Mouse (Mus musculus): ENCODE data around the gene Mef2c.

The Mef2c gene

DNA sequence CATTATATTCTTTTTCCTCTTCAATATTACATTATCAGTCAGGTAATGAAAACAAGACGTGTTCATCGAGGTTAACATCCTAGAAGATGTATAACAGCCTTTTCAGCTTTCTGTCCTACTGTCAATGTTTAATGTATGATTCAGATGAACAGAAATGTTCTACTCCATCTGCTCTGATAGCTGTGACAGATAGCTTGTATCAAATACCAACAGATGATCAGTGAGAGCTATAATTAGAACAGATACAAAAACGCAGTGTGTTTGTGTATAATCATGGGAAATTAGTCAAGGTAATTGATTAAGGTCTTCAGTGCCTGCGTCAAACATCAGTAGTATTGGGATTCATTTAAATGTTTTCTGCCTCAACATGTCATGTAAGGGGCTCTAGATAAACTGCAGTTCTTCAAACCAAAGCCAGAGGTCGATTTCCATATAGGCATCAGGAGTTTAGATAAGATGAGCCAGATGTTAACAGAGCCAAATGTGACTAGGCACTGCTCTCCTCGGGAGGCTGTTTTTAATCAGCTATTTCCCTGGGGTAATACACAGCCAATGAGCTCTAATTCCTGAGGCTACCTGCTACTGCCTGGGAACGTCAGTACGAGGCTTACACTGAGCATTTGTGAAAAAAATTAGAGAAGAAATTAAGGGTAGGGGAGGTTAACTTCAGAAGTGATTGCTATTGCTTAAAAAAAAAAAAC is 63.1 kb downstream of the Mef2c start:
- ChIA-PET POLR2A (interaction anchor here in 1 of 4 experiments (0.7 to 1.1 kb wide), 2 partner anchors 20 to 115 kb away, joined by 3 to 4 read pairs; no protein-coding TSS in a partner anchor), CTCF (no interaction called here)

DNA sequence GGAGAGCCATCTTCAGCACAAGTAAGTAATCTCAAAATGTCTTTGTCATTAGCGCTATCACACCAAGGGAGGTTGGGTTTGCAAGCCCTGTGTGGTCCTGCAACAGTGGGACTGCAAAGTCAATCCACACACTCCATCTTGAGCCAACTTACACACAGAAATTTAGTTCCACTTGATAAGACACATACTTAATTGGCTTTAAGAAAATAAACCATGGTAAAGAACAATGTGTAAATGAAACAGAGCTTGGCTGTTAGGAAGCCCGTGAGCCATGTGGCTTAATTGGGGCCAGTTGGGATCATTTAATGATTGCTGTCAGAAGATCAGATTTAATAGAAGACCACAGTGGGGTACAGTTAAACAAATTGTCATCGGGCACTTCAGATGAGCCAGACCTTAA is 63.8 kb downstream of the Mef2c start:
- CTCF ChIA-PET: no interaction called here
- POLR2A ChIA-PET: interaction anchor here in 1 of 4 experiments (0.7 kb wide), 1 partner anchor 116 kb away, joined by 4 read pairs; no protein-coding TSS in a partner anchor

DNA sequence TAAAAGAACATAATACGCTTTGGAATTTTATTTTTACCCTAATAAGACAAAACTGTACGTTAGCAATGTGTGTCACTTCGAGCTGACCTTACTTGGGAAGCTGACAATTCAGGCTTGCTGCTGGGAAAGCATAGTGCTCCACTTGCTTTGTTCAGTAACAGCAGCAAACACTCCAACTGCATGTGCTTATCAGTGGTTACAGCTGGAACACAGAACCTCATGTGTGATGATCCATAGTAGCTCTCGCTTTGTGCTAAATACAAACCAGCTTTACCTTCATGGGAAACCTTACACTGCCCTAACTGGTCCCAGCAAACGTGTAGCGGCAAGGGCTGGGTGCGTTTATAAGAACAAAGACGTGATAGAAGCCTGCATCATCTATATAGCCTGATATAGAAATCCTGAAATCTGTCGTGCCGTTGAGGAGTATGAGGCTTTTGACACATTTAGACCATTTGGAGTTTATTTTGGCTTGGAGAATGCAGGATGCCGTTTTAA is 65.0 kb downstream of the Mef2c start:
- CTCF ChIA-PET: no interaction called here
- POLR2A ChIA-PET: no interaction called here

DNA sequence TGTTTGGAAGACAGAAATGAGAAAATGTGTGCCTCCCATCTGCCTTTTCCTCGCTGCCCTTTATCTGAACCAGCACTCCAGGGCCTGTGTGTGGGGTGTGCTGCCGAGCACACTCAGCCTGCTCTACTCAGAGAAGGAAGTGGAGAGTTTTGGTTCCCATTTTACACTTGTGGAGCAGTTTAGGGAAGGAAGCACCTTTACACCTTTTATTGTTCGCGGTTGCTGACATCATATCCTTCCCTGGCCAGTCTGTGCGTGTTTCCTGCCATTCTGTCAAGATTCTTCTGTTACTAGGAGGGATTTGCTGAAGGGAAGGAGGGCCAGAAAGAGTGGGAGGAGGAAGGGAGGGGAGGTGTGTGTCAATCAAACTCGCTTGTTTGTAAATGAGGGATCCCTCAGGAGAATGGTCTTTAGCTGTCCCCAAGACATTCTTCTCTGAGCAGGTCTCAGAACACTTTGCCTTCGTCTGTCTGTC is 68.2 kb downstream of the Mef2c start:
- CTCF ChIA-PET: no interaction called here

DNA sequence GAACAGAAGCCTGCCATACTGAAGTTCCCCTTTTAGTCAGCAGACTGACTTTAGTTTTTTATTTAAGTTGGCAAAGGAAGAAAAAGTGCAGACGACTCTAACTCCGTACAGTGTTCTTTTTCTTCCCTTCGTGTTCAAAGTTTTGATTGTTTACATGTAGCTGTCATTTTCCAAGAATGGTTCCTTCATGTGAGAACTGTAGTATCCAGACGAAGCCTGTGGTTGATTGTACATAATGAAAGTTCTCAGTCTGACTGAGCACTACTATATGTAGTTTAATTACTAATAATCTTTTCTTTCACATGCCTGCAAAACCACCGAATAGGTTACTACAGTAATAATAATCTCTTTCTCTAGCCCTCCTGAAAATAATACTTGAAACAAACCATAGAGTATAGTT is 68.6 kb downstream of the Mef2c start:
- POLR2A ChIA-PET: interaction anchor here in 1 of 4 experiments (0.5 kb wide), 1 partner anchor 1592 kb away, joined by 3 read pairs; no protein-coding TSS in a partner anchor
- CTCF ChIA-PET: no interaction called here

More for the DNA sequence above, 68.2 kb downstream of the Mef2c start:
- POLR2A ChIA-PET: interaction anchor here in 1 of 4 experiments (0.5 kb wide), 1 partner anchor 1592 kb away, joined by 3 read pairs; no protein-coding TSS in a partner anchor

DNA sequence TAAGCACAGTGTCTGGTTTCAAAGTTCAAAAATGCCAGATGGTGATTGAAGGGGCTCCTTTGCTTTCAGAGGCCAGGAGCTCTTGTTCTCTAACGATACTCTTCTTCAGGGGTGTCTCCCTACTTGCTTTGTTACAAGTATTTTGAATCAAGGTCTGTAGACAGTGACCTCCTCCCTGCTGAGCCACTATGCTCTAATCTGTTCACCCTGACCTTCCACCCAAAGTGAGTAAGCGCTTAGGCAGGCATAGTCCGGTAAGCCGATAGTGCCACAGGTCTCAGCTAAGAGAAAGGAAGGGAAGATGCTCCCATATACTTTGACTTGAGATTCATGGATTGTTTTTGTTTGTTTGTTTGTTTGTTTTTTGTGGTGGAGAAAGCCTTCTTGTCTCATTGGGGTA is 69.5 kb downstream of the Mef2c start:
- ChIA-PET CTCF (no interaction called here), POLR2A (no interaction called here)

- ChIA-PET CTCF (no interaction called here), POLR2A (no interaction called here)
These were observed 70.2 kb downstream of the Mef2c start for GRCm38 (mm10) chr13:83573855-83574583.

- POLR2A ChIA-PET: no interaction called here
- CTCF ChIA-PET: no interaction called here
These were observed 71.0 kb downstream of the Mef2c start for GRCm38 (mm10) chr13:83574866-83575265.

- ChIA-PET CTCF (no interaction called here), POLR2A (no interaction called here)
These were observed 75.6 kb downstream of the Mef2c start for GRCm38 (mm10) chr13:83579410-83579809.

- CTCF ChIA-PET: no interaction called here
These were observed 77.0 kb downstream of the Mef2c start for GRCm38 (mm10) chr13:83580856-83581255.

DNA sequence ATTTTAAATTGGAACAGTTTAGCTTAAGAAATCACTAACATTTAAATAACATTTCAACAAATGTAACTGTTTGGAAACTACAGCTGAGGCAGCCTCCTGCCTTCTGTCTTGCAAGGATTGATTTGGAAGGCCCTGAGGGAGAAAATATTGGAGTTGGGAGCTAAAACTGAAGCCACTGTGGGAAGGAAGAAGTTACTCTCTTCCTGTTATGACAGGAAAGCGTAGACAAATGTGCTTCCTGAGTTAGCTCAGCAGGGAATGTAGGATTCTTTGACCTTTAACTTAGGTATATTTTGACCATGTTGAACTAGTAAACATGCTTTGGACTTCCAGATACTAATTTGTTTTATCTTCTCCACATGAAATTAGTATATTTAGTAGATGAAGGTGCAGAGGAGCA is 78.7 kb downstream of the Mef2c start:
- ChIA-PET CTCF (no interaction called here), POLR2A (no interaction called here)

More at GRCm38 (mm10) chr13:83580856-83581255, 77.0 kb downstream of the Mef2c start:
- POLR2A ChIA-PET: no interaction called here

DNA sequence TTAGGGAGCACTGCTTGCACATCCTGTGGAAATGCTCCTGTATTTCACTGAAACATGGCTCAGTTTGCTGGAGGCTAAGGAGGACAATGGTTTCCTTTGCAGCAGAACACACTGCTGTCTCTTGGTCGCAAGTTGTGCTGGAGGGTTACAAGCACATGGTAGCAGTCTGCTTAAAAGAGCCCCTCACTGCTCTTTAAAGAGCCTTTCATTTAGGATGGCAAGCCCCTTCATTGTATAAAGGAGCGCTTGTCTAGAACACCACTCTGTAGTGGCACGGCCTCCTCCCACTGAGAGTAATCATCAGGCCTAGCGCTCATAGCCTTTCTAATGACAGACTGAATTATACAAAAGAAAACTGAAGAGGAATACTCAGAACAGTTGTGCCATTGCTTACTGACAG is 80.0 kb downstream of the Mef2c start:
- CTCF ChIA-PET: no interaction called here

DNA sequence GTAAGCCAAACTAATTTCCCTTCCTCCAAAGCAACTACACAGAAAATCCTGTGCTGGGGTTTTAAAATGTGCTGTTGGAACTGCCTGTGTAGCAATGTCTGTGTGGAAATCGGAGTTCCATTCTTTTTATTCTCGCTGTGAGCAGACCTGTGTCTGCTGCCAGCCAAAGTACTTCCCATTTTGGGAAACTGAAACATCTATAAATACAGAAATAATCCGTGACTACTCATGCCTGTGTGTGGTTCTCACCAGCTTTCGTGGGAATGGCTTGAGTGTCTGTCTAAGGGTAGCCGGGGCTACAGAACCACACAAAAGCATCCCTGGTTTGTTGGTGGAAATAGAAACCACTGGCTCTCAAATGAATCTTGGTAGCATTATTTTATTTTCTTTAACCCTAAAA is 81.5 kb downstream of the Mef2c start:
- ChIA-PET CTCF (no interaction called here), POLR2A (no interaction called here)

More for the DNA sequence above, 80.0 kb downstream of the Mef2c start:
- POLR2A ChIA-PET: no interaction called here

GRCm38 (mm10) chr13:83588186-83588585 is 84.4 kb downstream of the Mef2c start:
- ChIA-PET POLR2A (no interaction called here), CTCF (no interaction called here)

DNA sequence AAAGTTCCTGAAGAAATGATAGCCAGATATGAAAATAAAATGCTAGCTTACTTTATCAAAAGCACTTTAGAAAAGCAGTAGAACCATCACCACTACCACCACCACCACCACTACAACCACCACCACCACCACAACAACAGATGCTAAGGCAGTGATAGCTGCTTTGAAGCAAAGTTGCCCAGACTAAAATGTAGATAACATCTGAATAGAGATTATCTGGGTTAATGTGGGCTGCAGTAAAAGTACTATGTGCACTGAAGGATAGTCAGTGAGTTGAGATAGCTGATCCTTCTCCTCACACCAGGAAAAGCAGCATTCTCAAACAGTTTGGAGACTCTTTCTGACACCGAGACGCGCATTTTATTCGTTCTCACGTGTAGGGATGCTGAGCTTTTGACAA is 87.1 kb downstream of the Mef2c start:
- ChIA-PET POLR2A (interaction anchor here in 1 of 4 experiments (1.4 kb wide), 1 partner anchor 15 kb away, joined by 4 read pairs; no protein-coding TSS in a partner anchor), CTCF (no interaction called here)

DNA sequence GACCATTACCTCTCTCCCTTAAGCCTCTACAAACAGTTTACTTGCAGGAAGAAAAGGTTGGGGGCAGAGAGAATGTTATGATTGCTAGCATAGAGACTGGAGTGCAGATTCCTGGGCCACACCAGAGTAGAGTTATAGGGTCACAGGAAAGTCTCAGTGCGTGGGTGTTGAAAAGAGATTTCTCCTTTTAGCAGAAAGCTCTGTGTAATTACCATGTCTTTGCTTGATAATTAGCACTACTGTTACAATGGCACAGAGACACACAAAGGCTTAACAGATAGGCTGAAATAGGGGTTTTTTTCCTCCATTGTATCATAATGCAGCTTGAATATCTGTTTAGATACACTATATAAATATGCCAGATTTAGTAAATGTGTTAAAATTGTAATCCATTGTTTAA is 91.6 kb downstream of the Mef2c start:
- POLR2A ChIA-PET: no interaction called here
- CTCF ChIA-PET: interaction anchor here in 1 of 4 experiments (0.7 kb wide), 1 partner anchor 250 kb away, joined by 3 read pairs; no protein-coding TSS in a partner anchor

DNA sequence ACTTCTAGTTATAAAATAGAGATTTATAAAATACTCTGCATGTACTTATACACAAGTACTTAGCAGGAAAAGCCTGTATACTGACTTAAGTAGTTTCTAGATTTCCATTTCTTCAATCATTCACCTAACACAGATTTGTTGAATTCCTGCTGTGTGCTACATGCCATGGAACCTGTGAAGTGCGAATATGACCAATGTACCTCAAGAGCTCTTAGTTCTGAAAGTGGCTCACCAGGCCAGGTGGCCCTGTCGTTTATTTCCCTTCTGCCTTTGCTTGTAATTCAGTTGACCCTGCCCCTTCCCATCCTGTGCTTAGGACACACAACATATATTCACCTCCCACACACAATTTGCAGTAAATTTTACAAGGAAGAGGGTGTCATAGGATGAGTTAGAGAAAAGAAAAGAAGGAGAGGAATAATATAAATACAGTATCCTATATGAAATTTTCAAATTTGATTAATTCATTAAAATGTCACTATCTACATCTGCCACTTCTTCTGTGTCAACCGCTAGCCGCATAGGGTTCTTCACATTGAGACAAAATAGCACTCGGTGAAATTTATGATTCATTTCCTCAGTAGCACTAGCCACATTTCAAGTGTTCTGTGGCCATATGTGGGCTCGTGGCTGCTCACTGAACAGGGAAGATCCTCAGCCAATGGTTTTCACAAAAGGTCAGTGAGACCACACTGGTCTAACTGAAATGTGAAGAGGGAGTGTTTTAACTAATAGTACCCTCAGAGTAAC is 93.3 kb downstream of the Mef2c start:
- ChIA-PET CTCF (no interaction called here), POLR2A (no interaction called here)

DNA sequence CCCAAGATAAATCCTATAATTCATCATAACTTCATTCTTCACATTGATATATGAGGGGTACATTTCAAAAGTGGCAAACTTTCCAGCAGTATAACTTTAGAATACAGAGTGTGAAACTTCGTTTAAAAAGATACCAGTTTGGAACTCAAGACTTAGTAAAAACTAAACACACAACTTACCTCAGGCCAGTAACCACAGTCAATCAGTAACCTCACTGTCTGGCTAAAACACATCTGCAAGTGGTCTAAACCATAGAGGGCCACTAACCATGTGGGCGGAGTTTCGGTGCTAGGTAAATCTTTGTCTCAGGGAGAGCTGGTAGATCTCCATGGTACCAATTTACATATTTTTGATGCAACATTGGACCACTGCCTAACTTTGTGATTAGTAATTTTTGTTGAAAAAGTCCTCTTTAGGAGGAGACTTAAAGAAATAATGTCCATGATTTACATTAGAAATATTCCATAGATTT is 93.9 kb downstream of the Mef2c start:
- ChIA-PET CTCF (no interaction called here), POLR2A (no interaction called here)

- POLR2A ChIA-PET: no interaction called here
- CTCF ChIA-PET: no interaction called here
These were observed 96.5 kb downstream of the Mef2c start for GRCm38 (mm10) chr13:83600301-83600700.

DNA sequence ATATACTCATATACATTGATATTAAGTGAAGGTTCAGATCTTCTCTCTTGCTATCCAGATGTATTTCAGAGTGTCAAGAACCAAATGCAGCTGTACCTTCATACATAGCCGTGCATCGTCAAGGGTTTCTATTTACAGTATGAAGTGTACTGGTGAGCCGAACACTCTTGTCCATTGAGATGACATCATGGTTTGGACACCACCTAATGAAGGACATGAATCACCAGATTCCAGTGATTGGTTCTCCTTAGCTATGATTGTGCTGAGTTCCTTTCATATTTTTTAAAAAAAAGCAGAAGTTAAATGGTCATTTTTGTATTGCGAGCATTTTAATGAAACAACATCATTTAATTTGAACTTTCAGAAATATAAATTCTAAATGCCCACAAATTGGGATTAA is 97.9 kb downstream of the Mef2c start:
- ChIA-PET POLR2A (no interaction called here), CTCF (no interaction called here)

Measured in embryonic stem cell, embryonic (primary cell).